Mouse (Mus musculus): ENCODE results near the gene Rras2.

DNA sequence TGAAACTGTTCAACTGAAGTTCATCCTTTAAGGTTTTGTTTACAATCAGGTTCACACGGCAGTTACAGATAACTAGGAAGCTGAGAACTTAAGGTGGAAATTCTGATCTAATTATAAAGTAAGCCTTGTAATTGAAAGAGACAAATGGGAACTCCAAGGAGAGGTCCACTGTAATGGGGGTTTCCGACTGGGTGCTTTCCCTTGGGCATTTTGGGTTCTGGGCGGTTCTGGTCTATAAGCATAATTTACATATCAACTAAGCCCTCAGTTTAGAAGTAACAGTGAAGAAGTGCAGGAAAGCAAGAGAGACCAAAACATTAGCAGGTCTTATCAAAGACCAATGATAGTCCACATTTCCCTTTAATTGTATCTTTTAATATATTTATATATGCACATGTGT lies 33.8 kb downstream of the Rras2 start:
- TF ChIP-seq CTCF (IDR thresholded peaks at IDR 0.05; ENCODE audit: low read depth, low read length): no peak
- TF ChIP-seq POLR2A (IDR thresholded peaks at IDR 0.05; ENCODE audit: extremely low read depth, insufficient read depth, low read length): no peak

Measured in liver, adult 2 months (tissue).